8 mouse cellular contexts compared by ENCODE assay signal in genomic region chr10:93160497-93160806, GRCm38 (mm10). TPM values are rescaled to one million over a fixed set of nuclear protein-coding genes. Genes with fewer than 3 reads are reported as not detected.
DNase-seq lines count a peak whose midpoint lies in the region; ATAC-seq and TF ChIP-seq lines count a peak whose summit lies in the region.

No protein-coding gene starts in this region.

- TF ChIP-seq CTCF in spleen, adult 2 months (IDR thresholded peaks at IDR 0.05; ENCODE audit: extremely low read depth, insufficient read depth, insufficient read length, insufficient replicate concordance), result peak; percentile 78; the same call in 1 of the 2 replicates

- under 1% methylated on average over 25 of the region's 26 CpGs for WGBS in intestine, embryonic 14.5 days
- WGBS in limb, embryonic 13.5 days, result under 1% methylated on average over 25 of the region's 26 CpGs
- WGBS in midbrain, embryonic 15.5 days, result under 1% methylated on average over 26 of the region's 26 CpGs
- WGBS in spleen, adult 2 months, result under 1% methylated on average over 25 of the region's 26 CpGs

- peak overlapping the region; percentile 94 for H3K4me3 ChIP-seq in intestine, embryonic 14.5 days (ENCODE audit: low read depth, low read length)
- H3K4me3 ChIP-seq in limb, embryonic 13.5 days, result peak overlapping the region; percentile 96
- peak overlapping the region; percentile 89 for H3K4me3 ChIP-seq in midbrain, embryonic 15.5 days
- H3K4me3 ChIP-seq in spleen, adult 2 months (ENCODE audit: extremely low read depth, insufficient read depth, insufficient read length), result peak overlapping the region; percentile 100

- peak overlapping the region; percentile 98 for H3K9ac ChIP-seq in intestine, embryonic 14.5 days (ENCODE audit: low read length)
- peak overlapping the region; percentile 96 for H3K9ac ChIP-seq in limb, embryonic 13.5 days
- H3K9ac ChIP-seq in midbrain, embryonic 15.5 days, result peak overlapping the region; percentile 98

- H3K4me2 ChIP-seq in intestine, embryonic 14.5 days (ENCODE audit: low read length), result peak overlapping the region; percentile 70
- H3K4me2 ChIP-seq in limb, embryonic 13.5 days (replicated peaks), result peak overlapping the region; percentile 80
- peak overlapping the region; percentile 52 for H3K4me2 ChIP-seq in midbrain, embryonic 15.5 days

- peak; percentile 90 for DNase-seq in kidney, adult 18-20 months
- no peak for DNase-seq in kidney, adult 11 months
- DNase-seq in embryo, embryonic 11 days, result peak; percentile 92
- DNase-seq in gastrocnemius, postnatal 25 days, result peak; percentile 84
- DNase-seq in intestine, embryonic 14.5 days (ENCODE audit: low spot score), result peak; percentile 99
- DNase-seq in spleen, adult 2 months (ENCODE audit: low read depth in 1 of 2, low spot score in 2 of 2), result peak; percentile 70 to 75

- H3K36me3 ChIP-seq in intestine, embryonic 14.5 days (ENCODE audit: control insufficient read depth, insufficient read depth, low read length), result no peaks in the 10 kb centered on the region
- H3K36me3 ChIP-seq in limb, embryonic 13.5 days, result no peaks in the 10 kb centered on the region
- no peaks in the 10 kb centered on the region for H3K36me3 ChIP-seq in midbrain, embryonic 15.5 days (replicated peaks)
- H3K36me3 ChIP-seq in spleen, adult 2 months (ENCODE audit: control insufficient read depth, insufficient read depth, low read length), result no peaks in the 10 kb centered on the region

- peaks cover 27% of the 10 kb centered on the region for H3K4me1 ChIP-seq in intestine, embryonic 14.5 days (replicated peaks; ENCODE audit: control insufficient read depth, insufficient read depth, low read length)
- H3K4me1 ChIP-seq in limb, embryonic 13.5 days, result peaks cover 21% of the 10 kb centered on the region
- H3K4me1 ChIP-seq in midbrain, embryonic 15.5 days, result peaks cover 26% of the 10 kb centered on the region
- H3K4me1 ChIP-seq in spleen, adult 2 months (ENCODE audit: control insufficient read depth, insufficient read depth, insufficient read length), result peaks cover 11% of the 10 kb centered on the region

- peak overlapping the region; percentile 99 for H3K27ac ChIP-seq in intestine, embryonic 14.5 days (ENCODE audit: low read depth)
- H3K27ac ChIP-seq in limb, embryonic 13.5 days, result peak overlapping the region; percentile 99
- peak overlapping the region; percentile 99 for H3K27ac ChIP-seq in midbrain, embryonic 15.5 days
- peak overlapping the region; percentile 100 for H3K27ac ChIP-seq in spleen, adult 2 months (ENCODE audit: insufficient read depth, low read length)

- ATAC-seq in intestine, embryonic 14.5 days (replicated peaks; ENCODE audit: low FRiP score, low TSS enrichment, low read depth), result peak; percentile 91
- ATAC-seq in limb, embryonic 13.5 days (ENCODE audit: low FRiP score, low read depth), result peak; percentile 93
- ATAC-seq in midbrain, embryonic 15.5 days (replicated peaks), result peak; percentile 91

- peak; percentile 8 for TF ChIP-seq POLR2A in spleen, adult 2 months (IDR thresholded peaks at IDR 0.05; ENCODE audit: low read depth, low read length)

- no peaks in the 10 kb centered on the region for H3K27me3 ChIP-seq in intestine, embryonic 14.5 days (replicated peaks; ENCODE audit: control insufficient read depth, insufficient read depth, low read length)
- no peaks in the 10 kb centered on the region for H3K27me3 ChIP-seq in limb, embryonic 13.5 days
- H3K27me3 ChIP-seq in midbrain, embryonic 15.5 days (replicated peaks), result no peaks in the 10 kb centered on the region
- H3K27me3 ChIP-seq in spleen, adult 2 months (ENCODE audit: control insufficient read depth, insufficient read depth, low read length), result no peaks in the 10 kb centered on the region

- no peaks in the 10 kb centered on the region for H3K9me3 ChIP-seq in intestine, embryonic 14.5 days (ENCODE audit: control insufficient read depth, low read length)
- H3K9me3 ChIP-seq in limb, embryonic 13.5 days, result no peaks in the 10 kb centered on the region
- no peaks in the 10 kb centered on the region for H3K9me3 ChIP-seq in midbrain, embryonic 15.5 days

RNA-seq across cellular contexts. Expression of gene Cdk17, which starts 0.2 kb away (rescaled TPM):
- 1 to 10 TPM; 5.9 to 6.3 TPM for total RNA-seq in gastrocnemius, postnatal 25 days (2021)
- 21.9 and 23.6 TPM in 2 replicates for polyA plus RNA-seq in intestine, embryonic 14.5 days (2014; fragmentation: Nextera tagmentation; extraction: Ambion mirVana)
- 16.4 and 16.6 TPM in 2 replicates for polyA plus RNA-seq in limb, embryonic 13.5 days (2015; fragmentation: Nextera tagmentation; extraction: Ambion mirVana)
- 42.2 and 45.7 TPM in 2 replicates for polyA plus RNA-seq in midbrain, embryonic 15.5 days (2015; fragmentation: Nextera tagmentation; extraction: Ambion mirVana)
- polyA plus RNA-seq in spleen, adult 2 months (2012; rRNA removed), result 18.5 and 27.3 TPM in 2 replicates
